Mouse (Mus musculus) kidney, adult 2 months (tissue): ENCODE data around the gene Wdr27.

ENCODE experiments used
- CTCF ChIP-seq: fragments of 200-500 bp; conservative IDR thresholded peaks from 2 replicates; pipeline ENCODE4 v1.5.1; 2011; ENCODE audit warnings: low read depth, mild to moderate bottlenecking, control low read depth, low read length, moderate library complexity, mixed read lengths; ENCODE audit not compliant: insufficient read depth, insufficient read length
- POLR2A ChIP-seq: fragments of 200-500 bp; IDR thresholded peaks from one replicate; pipeline ENCODE4 v1.6.1; 2011; ENCODE audit warnings: low read depth, low read length, control low read depth

GRCm38 (mm10) chr17:14903212-14903611, 39.7 kb downstream of the Wdr27 start:
- TF ChIP-seq CTCF: no peak
- no peak for TF ChIP-seq POLR2A
